Mouse (Mus musculus) kidney, embryonic 15.5 days (tissue): ENCODE data around the gene Lrrn4. TPM values are rescaled to one million over a fixed set of nuclear protein-coding genes. Genes with fewer than 3 reads are reported as not detected.

ENCODE experiments used
- polyA plus RNA-seq: library from polyadenylated mRNA; unstranded; fragments of >200 nt; fragmentation: Nextera tagmentation; extraction: Ambion mirVana; gene quantifications from 2 replicates; pipeline ENCODE4 v1.2.1, GENCODE M21; 2015

Lrrn4 gene
- polyA plus RNA-seq, 1 experiment from 2014 or later, result 2.3 TPM

Other genes with a start within 250 kb of the Lrrn4 start
- gene Shld1, start 194.0 kb downstream of the Lrrn4 start, polyA plus RNA-seq, result 15.2 and 16.2 TPM in 2 replicates
- gene Chgb, start 99.6 kb downstream of the Lrrn4 start, polyA plus RNA-seq, result 4.3 and 31.0 TPM in 2 replicates
- 31.0 and 31.2 TPM in 2 replicates for gene Trmt6, start 64.8 kb downstream of the Lrrn4 start, polyA plus RNA-seq
- gene Mcm8, start 64.8 kb downstream of the Lrrn4 start, polyA plus RNA-seq, result 15.7 and 16.8 TPM in 2 replicates
- gene Crls1, start 34.2 kb downstream of the Lrrn4 start, polyA plus RNA-seq, result 11.2 and 16.5 TPM in 2 replicates
- 14.9 and 16.2 TPM in 2 replicates for gene Fermt1, start 65.0 kb upstream of the Lrrn4 start, polyA plus RNA-seq